Mouse (Mus musculus) cerebellum, adult 2 months (tissue): ENCODE measurements around the gene Ninl. TPM values are rescaled to one million over a fixed set of nuclear protein-coding genes. Genes with fewer than 3 reads are reported as not detected.
A peak's percentile ranks its signal among the peaks of the same experiment; 100 is the strongest.

Source experiments
- DNase-seq, 2 experiments: peaks; one replicate each; pipeline ENCODE4 v3.0.0; 2021
- H3K27ac ChIP-seq: fragments of 200-500 bp; 2 replicates; pipeline ENCODE4 v1.5.1; 2012; ENCODE audit warnings: low read length, control low read depth, inconsistent platforms; ENCODE audit not compliant: insufficient read depth
- H3K27me3 ChIP-seq: fragments of 200-500 bp; 2 replicates; pipeline ENCODE4 v1.6.1; 2012; ENCODE audit warnings: inconsistent platforms, mild to moderate bottlenecking, low read length, moderate library complexity; ENCODE audit not compliant: control insufficient read depth, insufficient read depth
- H3K4me1 ChIP-seq: fragments of 200-500 bp; 2 replicates; pipeline ENCODE4 v1.6.1; 2011; ENCODE audit warnings: low read length; ENCODE audit not compliant: control insufficient read depth, insufficient read depth
- H3K4me3 ChIP-seq: fragments of 200-500 bp; replicated peaks from 2 replicates; pipeline ENCODE3; 2011; ENCODE audit warnings: mild to moderate bottlenecking, low read depth, low read length, control low read depth; ENCODE audit not compliant: insufficient read depth
- CTCF ChIP-seq: fragments of 200-500 bp; IDR thresholded peaks from 2 replicates; pipeline ENCODE4 v1.5.1; 2011; ENCODE audit warnings: low read depth, mild to moderate bottlenecking, control low read depth, low read length, moderate library complexity, borderline replicate concordance; ENCODE audit not compliant: insufficient read depth
- POLR2A ChIP-seq: fragments of 200-500 bp; IDR thresholded peaks from 2 replicates; pipeline ENCODE4 v1.6.1; 2011; ENCODE audit warnings: low read length, control low read depth, borderline replicate concordance; ENCODE audit not compliant: insufficient read depth
- WGBS: fragments of 180-500 bp; shearing (Covaris S2); methylation state at CpG from one replicate; pipeline ENCODE4 v1.1.7; 2018; 5-methylcytosine and 5-hydroxymethylcytosine counted together
- polyA plus RNA-seq: library from polyadenylated mRNA; depleted of rRNA; stranded (reverse); fragments of >200 nt; gene quantifications from 2 replicates; pipeline ENCODE4 v1.2.3, GENCODE M21; 2012

Gene Ninl
- polyA plus RNA-seq, 1 experiment, result 4.7 TPM

DNA sequence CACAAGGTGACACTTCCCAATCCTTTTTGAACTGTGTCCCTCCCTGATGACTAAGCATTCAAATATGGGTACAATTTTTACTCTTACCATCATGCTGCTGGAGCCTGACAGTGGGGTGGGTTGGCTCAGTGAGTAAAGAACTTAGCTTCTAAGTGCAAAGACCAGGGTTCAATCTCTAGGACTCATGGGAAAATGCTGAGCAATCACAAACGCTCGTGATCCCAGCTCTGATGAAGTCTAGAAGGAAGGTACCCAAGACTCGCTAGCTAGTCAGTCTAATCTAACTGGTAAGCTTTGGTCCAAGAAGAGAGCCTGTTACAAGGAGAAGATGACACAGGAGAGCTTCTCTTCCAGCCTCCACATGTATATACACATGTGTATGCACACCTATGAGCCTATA is 4.7 kb downstream of the Ninl start:
- TF ChIP-seq POLR2A (no peak), CTCF (no peak)
- Histone ChIP-seq H3K27me3 (no peaks in the 10 kb centered on the region), H3K27ac (no peak overlapping the region), H3K4me3 (no peak overlapping the region), H3K4me1 (peaks cover 5% of the 10 kb centered on the region; the same call in 1 of the 2 replicates)
- WGBS, result 97% methylated on average over 3 of the region's 3 CpGs
- DNase-seq, result no peak

DNA sequence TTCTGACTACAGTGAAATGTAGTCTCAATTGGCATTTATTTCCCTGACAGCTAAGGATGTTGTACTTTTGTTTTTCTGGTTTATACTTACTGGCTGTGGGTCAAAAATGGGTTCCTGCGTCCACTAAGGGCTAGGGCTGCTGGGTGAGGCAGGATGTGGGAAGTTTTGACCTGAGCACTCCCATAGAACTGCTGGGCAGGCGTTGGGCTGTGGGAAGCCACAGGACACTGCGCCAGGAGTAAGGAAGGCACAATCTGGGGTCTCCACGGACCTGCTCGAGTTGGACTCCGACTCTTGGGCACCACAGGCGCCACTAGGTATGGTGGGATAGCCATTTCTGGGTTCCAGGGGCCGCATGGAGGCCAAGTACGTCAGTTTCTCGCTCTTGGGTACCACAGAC is 18.0 kb downstream of the Ninl start:
- 87% methylated on average over 10 of the region's 10 CpGs for WGBS
- Histone ChIP-seq H3K4me3 (no peak overlapping the region), H3K27me3 (no peaks in the 10 kb centered on the region; the same call in 1 of the 2 replicates), H3K4me1 (no peaks in the 10 kb centered on the region), H3K27ac (no peak overlapping the region)
- no peak for DNase-seq
- TF ChIP-seq CTCF (no peak), POLR2A (no peak)

DNA sequence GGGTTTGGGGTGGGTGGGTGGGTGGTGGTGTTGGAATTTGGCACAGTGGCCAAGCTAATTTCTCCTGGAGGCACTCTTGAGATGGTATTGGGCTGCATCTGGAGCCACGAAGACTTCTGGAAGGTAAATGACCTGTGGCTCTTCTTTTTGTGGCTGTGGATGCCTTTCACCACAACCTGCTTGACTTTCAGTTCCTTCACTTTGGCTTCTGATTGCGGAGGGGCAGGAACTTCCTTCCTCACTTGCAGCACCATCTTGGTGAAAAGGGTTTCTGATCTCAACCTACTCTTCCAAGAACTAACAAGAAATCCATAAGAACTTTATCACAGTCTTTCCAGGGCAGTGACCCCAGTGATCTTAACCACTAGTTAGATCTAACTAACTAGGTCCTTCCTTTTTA is 23.9 kb downstream of the Ninl start:
- TF ChIP-seq POLR2A, result no peak
- H3K4me1 ChIP-seq, result no peaks in the 10 kb centered on the region
- H3K4me3 ChIP-seq, result no peak overlapping the region
- WGBS, result 78% methylated on average over 2 of the region's 2 CpGs
- no peak overlapping the region for H3K27ac ChIP-seq
- no peak for DNase-seq
- no peaks in the 10 kb centered on the region; the same call in 1 of the 2 replicates for H3K27me3 ChIP-seq

DNA sequence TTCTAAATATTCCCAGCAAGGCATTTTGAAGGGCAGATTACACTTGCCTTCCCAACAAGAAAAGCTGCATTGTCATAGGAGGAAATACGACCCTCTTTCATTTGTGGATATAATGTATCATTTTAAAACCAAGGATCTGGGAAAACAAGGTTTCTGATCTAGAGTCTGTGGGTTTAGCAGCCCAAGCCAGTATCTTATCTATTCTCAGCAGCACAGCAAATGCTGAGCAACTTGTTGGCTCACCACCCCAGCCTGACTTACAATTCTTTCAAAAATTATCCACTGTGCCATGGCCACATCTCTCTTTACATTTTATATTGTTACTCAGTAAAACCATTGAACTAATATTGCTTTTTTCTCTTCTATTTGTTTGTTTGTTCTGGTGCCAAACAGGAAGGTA is 27.9 kb downstream of the Ninl start:
- no peak overlapping the region for H3K27ac ChIP-seq
- no peaks in the 10 kb centered on the region; the same call in 1 of the 2 replicates for H3K4me1 ChIP-seq
- TF ChIP-seq CTCF, result no peak
- no peak for TF ChIP-seq POLR2A
- H3K27me3 ChIP-seq, result no peaks in the 10 kb centered on the region
- DNase-seq, result no peak
- 88% methylated on average over 1 of the region's 1 CpGs for WGBS
- H3K4me3 ChIP-seq, result no peak overlapping the region

DNA sequence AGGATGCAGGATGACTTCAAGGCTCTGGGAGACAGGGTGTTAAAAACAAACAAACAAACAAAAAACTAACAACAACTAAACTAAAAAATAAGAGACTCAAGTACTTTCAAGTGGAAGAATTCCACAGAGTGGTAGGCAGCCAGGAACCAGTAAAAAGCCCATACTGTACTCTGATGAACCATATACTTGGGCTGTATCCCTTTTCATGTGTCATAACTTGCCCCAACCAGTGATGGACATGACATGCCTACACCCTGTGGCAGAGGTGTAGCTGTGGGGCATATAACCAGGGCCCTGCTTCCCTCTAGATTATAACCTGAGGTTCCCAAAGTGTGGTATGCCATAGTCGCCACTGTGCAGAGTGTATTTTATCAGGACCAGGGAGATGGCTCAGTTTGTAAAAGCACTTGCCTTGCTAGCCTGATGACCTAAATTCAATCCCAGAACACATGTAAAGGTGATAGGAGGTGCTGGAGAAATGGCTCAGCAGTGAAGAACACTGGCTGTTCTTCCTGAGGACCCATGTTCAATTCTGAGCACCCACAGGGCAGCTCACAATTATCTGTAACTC is 29.6 kb downstream of the Ninl start:
- Histone ChIP-seq H3K27ac (no peak overlapping the region), H3K4me3 (peak overlapping the region; percentile 58), H3K27me3 (no peaks in the 10 kb centered on the region), H3K4me1 (no peaks in the 10 kb centered on the region; the same call in 1 of the 2 replicates)
- DNase-seq, result no peak
- TF ChIP-seq CTCF (no peak), POLR2A (no peak)
- 68% methylated on average over 1 of the region's 1 CpGs for WGBS

DNA sequence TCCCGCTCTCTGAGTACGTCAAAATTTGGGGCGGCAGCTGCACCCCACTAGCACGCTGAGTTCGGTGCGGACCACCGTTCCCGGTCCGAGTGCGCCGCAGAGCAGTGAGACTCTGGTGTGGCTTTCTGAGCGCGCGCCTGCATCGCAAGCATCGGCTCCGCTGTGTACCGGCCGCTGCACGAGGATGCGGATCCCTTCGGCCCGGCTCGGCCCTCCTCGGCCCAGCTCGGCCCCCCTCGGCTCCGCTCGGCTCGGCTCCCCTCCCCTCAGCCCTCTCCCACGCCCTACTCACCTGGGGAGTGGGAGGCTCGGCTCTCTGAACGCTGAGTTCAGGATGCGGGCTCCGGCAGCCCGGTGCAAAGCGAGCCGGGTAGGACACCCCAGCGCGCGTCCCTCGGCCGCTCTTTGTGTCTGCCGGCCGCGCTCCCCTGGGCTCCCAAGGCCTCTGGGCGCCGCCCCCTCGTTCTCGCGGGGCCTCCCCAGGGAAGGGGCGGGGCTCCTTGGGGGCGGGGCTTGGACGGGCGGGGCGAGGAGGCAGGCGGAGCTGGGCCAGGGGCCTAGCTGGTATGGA is 30.2 kb downstream of the Ninl start:
- H3K27me3 ChIP-seq, result no peaks in the 10 kb centered on the region
- H3K27ac ChIP-seq, result no peak overlapping the region
- DNase-seq, result peak; percentile 36 to 48
- no peak for TF ChIP-seq CTCF
- no peak for TF ChIP-seq POLR2A
- under 1% methylated on average over 56 of the region's 57 CpGs for WGBS
- H3K4me1 ChIP-seq, result no peaks in the 10 kb centered on the region; the same call in 1 of the 2 replicates
- peak overlapping the region; percentile 58 for H3K4me3 ChIP-seq

DNA sequence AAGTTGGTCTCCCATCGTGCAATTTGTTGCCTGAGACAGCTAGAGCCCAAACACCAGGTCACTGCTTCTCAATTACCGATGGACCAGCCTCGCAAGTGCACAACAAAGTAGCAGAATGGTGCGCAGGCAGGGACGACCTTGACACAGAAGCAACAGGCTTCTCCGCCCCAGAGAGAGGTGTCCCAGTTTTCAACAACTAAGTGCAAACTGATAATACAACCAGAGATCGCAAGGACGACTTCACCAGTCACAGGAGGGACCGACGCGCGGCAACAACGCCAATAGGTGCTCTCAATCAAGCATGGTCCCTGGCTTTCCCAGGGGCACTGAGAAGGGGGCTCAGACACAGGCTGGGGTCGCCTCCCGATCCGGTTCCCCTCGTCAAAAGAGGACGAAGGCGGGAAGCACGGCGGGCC is 30.7 kb downstream of the Ninl start:
- DNase-seq, result no peak
- no peaks in the 10 kb centered on the region; the same call in 1 of the 2 replicates for H3K4me1 ChIP-seq
- TF ChIP-seq CTCF, result no peak
- H3K4me3 ChIP-seq, result peak overlapping the region; percentile 53
- 3% methylated on average over 21 of the region's 21 CpGs for WGBS
- no peak overlapping the region for H3K27ac ChIP-seq
- no peaks in the 10 kb centered on the region for H3K27me3 ChIP-seq

DNA sequence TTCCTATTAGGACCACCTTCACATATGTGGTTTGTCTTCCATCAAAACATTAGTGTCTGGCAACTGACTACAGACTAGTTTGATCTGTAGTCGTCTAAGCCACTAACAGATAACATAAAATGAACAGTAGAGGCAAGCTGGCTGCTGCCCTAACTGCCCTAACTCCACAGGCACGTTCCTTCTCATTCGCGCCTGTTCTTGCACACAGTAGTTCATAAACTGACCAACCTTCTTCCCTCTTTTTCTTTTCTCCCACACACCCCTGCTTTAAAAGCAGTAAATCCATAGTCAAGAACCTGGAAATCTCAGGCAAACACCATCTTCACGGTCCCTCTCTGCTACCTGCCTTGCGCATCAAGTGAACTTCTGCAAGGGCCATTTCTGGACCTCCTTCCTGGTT is 31.2 kb downstream of the Ninl start:
- no peaks in the 10 kb centered on the region for H3K27me3 ChIP-seq
- H3K4me3 ChIP-seq, result no peak overlapping the region
- no peak for DNase-seq
- no peak for TF ChIP-seq POLR2A
- TF ChIP-seq CTCF, result no peak
- H3K27ac ChIP-seq, result no peak overlapping the region
- WGBS, result 53% methylated on average over 6 of the region's 6 CpGs
- H3K4me1 ChIP-seq, result no peaks in the 10 kb centered on the region; the same call in 1 of the 2 replicates
